Comparison of ENCODE assay signal across 9 mouse cellular contexts in the genomic region with DNA sequence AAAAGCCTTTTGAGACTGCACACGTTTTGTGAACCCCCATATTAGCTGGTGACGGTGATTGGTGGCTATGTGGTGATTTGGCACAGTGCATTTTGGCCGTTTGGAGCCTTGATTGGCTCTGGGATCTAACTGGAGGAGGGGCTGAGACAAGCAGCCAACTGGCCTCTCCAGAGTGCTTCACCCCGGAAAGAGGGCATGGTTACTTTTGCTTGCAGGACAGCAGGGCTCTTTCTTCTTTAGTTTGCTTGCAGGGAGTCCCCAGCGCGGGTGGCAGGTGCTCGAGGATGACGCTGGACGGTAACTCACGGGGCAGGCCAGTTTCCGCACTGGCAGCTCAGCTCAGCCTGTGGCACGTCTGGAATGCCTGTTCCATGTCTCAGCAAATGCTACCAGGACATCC. TPM values are rescaled to one million over a fixed set of nuclear protein-coding genes. Genes with fewer than 3 reads are reported as not detected.
DNase-seq lines count a peak whose midpoint lies in the region; ATAC-seq lines count a peak whose summit lies in the region.
"Had no signal": no experiment of that assay in that cellular context is flagged by ENCODE, and none has a peak within 500 bp of the region (broad histone marks: within the 10 kb centered on the region; RNA-seq: fewer than 3 reads in every experiment).

No protein-coding gene starts in this region.

- intact Hi-C loops in left cerebral cortex, postnatal 4 days (cut with DNase I) = no loop called here

- H3K4me1 ChIP-seq in intestine, embryonic 15.5 days (replicated peaks) = peaks cover 59% of the 10 kb centered on the region

- ATAC-seq in intestine, embryonic 15.5 days = no peak
- no peak for ATAC-seq in erythroid progenitor cell, adult 5-6 weeks (replicated peaks; ENCODE audit: low FRiP score, poor library complexity, severe bottlenecking)

- H3K4me2 ChIP-seq in intestine, embryonic 15.5 days (replicated peaks) = no peak overlapping the region

- H3K9ac ChIP-seq in intestine, embryonic 15.5 days = peak overlapping the region; percentile 20; the same call in 1 of the 2 replicates

- WGBS in intestine, embryonic 15.5 days = 33% methylated on average over 12 of the region's 12 CpGs

- peak overlapping the region; percentile 82; the same call in 1 of the 2 replicates for H3K27ac ChIP-seq in intestine, embryonic 15.5 days
- H3K27ac ChIP-seq: macrophage had no signal

- no peak overlapping the region for H3K4me3 ChIP-seq in intestine, embryonic 15.5 days (replicated peaks)

- peak; percentile 24 for DNase-seq in gastrocnemius, adult 18-20 months (ENCODE audit: low spot score)
- no peak for DNase-seq in gastrocnemius, postnatal 25 days
- DNase-seq in Muller cell, postnatal 12 days (ENCODE audit: inconsistent ontology term) = peak; percentile 74
- peak; percentile 21 for DNase-seq in lung, postnatal 25 days (ENCODE audit: low spot score)
- no peak for DNase-seq in left cerebral cortex, postnatal 4 days
- no peak for DNase-seq in cerebellum, postnatal 4 days (ENCODE audit: low spot score in 2 of 2)

- no peaks in the 10 kb centered on the region for H3K27me3 ChIP-seq in intestine, embryonic 15.5 days (replicated peaks)

- no peaks in the 10 kb centered on the region for H3K36me3 ChIP-seq in intestine, embryonic 15.5 days

- H3K9me3 ChIP-seq in intestine, embryonic 15.5 days = 0 out of 2 replicates have a peak, but pooled peaks cover 4% of the 10 kb centered on the region

RNA-seq across cellular contexts. Expression of gene Cbx4, which starts 41.1 kb away (rescaled TPM):
- total RNA-seq in gastrocnemius, adult 18-20 months (2021) = 1 to 10 TPM; 1.6 to 2.5 TPM
- 1 to 10 TPM; 2.4 to 3.5 TPM for total RNA-seq in gastrocnemius, postnatal 25 days (2021)
- polyA plus RNA-seq in intestine, embryonic 15.5 days (2015; fragmentation: Nextera tagmentation; extraction: Ambion mirVana) = 10.7 and 11.2 TPM in 2 replicates
- total RNA-seq in left cerebral cortex, postnatal 4 days (2021) = 10 to 100 TPM; 40.8 to 45.2 TPM
- 5.4 and 13.4 TPM in 2 replicates for total RNA-seq in erythroid progenitor cell, adult 5-6 weeks (2015; ENCODE audit: low replicate concordance)
- total RNA-seq in erythroid progenitor cell, adult 5-6 weeks (2017; ENCODE audit: low replicate concordance) = 2.7 and 4.4 TPM in 2 replicates

Comparison
In these comparisons a context has a peak if more than half of its experiments do, and no peak if none do; other contexts are left out.
1. DNase-seq: peak in gastrocnemius, adult 18-20 months (single experiment), Muller cell, postnatal 12 days (single experiment) and lung, postnatal 25 days (single experiment); none in gastrocnemius, postnatal 25 days (single experiment), left cerebral cortex, postnatal 4 days (single experiment) and cerebellum, postnatal 4 days (0 of 2).